ENCODE assay signal across 9 mouse cellular contexts in the genomic region with DNA sequence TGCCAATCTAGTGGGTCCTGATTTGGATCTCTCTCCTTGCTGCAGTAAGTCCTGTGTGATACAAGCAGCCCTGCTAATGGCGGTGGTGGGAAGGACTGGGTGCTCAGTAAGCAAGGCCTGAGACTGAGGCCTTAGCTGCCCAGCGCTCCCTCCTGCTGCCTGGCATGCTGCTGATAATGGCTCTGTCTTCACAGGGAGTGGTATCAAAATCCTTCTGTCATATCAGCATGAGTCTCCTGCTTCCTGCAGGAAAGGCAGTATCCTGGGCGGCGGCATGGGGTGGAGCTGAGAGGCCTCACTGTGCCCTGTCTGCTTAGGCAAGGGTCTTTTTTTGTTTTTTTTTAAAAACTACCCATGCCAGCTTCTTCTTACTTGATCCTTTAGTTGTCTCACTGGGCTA. TPM values are rescaled to one million over a fixed set of nuclear protein-coding genes. Genes with fewer than 3 reads are reported as not detected.
A peak's percentile ranks its signal among the peaks of the same experiment; 100 is the strongest.
DNase-seq lines count a peak whose midpoint lies in the region; ATAC-seq and TF ChIP-seq lines count a peak whose summit lies in the region.
"Had no signal": no experiment of that assay in that cellular context is flagged by ENCODE, and none has a peak within 500 bp of the region (broad histone marks: within the 10 kb centered on the region; RNA-seq: fewer than 3 reads in every experiment).

No protein-coding gene starts in this region.

- TF ChIP-seq CTCF in bone marrow macrophage, adult 2 months (IDR thresholded peaks at IDR 0.05; ENCODE audit: low read depth, low read length) = no peak
- no peak for TF ChIP-seq CTCF in lung, adult 2 months (IDR thresholded peaks at IDR 0.05; ENCODE audit: insufficient read depth, low read length)
- TF ChIP-seq CTCF in thymus, adult 2 months (IDR thresholded peaks at IDR 0.05; ENCODE audit: borderline replicate concordance, control insufficient read depth, extremely low read depth, insufficient read depth, low read length, poor library complexity) = no peak

- no peak overlapping the region for H3K4me3 ChIP-seq in hindbrain, embryonic 13.5 days
- no peak overlapping the region for H3K4me3 ChIP-seq in hindbrain, embryonic 12.5 days
- H3K4me3 ChIP-seq in bone marrow macrophage, adult 2 months (ENCODE audit: insufficient read depth, low read length) = peak overlapping the region; percentile 13; the same call in 1 of the 2 replicates
- H3K4me3 ChIP-seq in lung, adult 2 months (replicated peaks; ENCODE audit: extremely low read depth, low read depth, low read length) = no peak overlapping the region
- no peak overlapping the region for H3K4me3 ChIP-seq in thymus, adult 2 months (ENCODE audit: control insufficient read depth, insufficient read depth, low read length)
- no peak overlapping the region for H3K4me3 ChIP-seq in forebrain, embryonic 15.5 days
- H3K4me3 ChIP-seq: forebrain, embryonic 12.5 days; lung, embryonic 15.5 days had no signal

- no peaks in the 10 kb centered on the region for H3K27me3 ChIP-seq in hindbrain, embryonic 13.5 days
- no peaks in the 10 kb centered on the region for H3K27me3 ChIP-seq in hindbrain, embryonic 12.5 days
- no peaks in the 10 kb centered on the region for H3K27me3 ChIP-seq in thymus, adult 2 months (ENCODE audit: control insufficient read depth, insufficient read depth, low read length)
- H3K27me3 ChIP-seq in forebrain, embryonic 15.5 days = no peaks in the 10 kb centered on the region
- H3K27me3 ChIP-seq: forebrain, embryonic 12.5 days; lung, embryonic 15.5 days had no signal

- no peak overlapping the region for H3K9ac ChIP-seq in hindbrain, embryonic 13.5 days
- H3K9ac ChIP-seq in hindbrain, embryonic 12.5 days = no peak overlapping the region
- H3K9ac ChIP-seq in forebrain, embryonic 15.5 days (replicated peaks) = no peak overlapping the region
- H3K9ac ChIP-seq: forebrain, embryonic 12.5 days; lung, embryonic 15.5 days had no signal

- no peak for ATAC-seq in hindbrain, embryonic 13.5 days (ENCODE audit: low FRiP score)
- no peak for ATAC-seq in hindbrain, embryonic 12.5 days (ENCODE audit: low FRiP score)
- ATAC-seq in granulocyte monocyte progenitor cell, adult 5-6 weeks (replicated peaks; ENCODE audit: poor library complexity, severe bottlenecking) = 0 out of 2 replicates have a peak, but pooled peaks have one; percentile 3
- ATAC-seq in forebrain, embryonic 15.5 days (replicated peaks) = no peak

- 82% methylated on average over 4 of the region's 4 CpGs for WGBS in hindbrain, embryonic 13.5 days
- WGBS in hindbrain, embryonic 12.5 days = 70% methylated on average over 4 of the region's 4 CpGs
- 53% methylated on average over 4 of the region's 4 CpGs for WGBS in lung, adult 2 months
- 91% methylated on average over 4 of the region's 4 CpGs for WGBS in thymus, adult 2 months
- WGBS in forebrain, embryonic 15.5 days = 89% methylated on average over 4 of the region's 4 CpGs

- H3K4me1 ChIP-seq in hindbrain, embryonic 13.5 days (replicated peaks) = peaks cover 66% of the 10 kb centered on the region
- H3K4me1 ChIP-seq in hindbrain, embryonic 12.5 days = peaks cover 47% of the 10 kb centered on the region
- peaks cover 58% of the 10 kb centered on the region for H3K4me1 ChIP-seq in bone marrow macrophage, adult 2 months (ENCODE audit: control insufficient read depth, insufficient read depth, low read length)
- peaks cover 49% of the 10 kb centered on the region for H3K4me1 ChIP-seq in lung, adult 2 months (ENCODE audit: control insufficient read depth, insufficient read depth, low read length)
- H3K4me1 ChIP-seq in thymus, adult 2 months (replicated peaks; ENCODE audit: control insufficient read depth, insufficient read depth, low read length) = no peaks in the 10 kb centered on the region; the same call in 1 of the 2 replicates
- peaks cover 56% of the 10 kb centered on the region for H3K4me1 ChIP-seq in forebrain, embryonic 15.5 days

- peak overlapping the region; percentile 55 for H3K27ac ChIP-seq in hindbrain, embryonic 13.5 days
- H3K27ac ChIP-seq in hindbrain, embryonic 12.5 days = no peak overlapping the region
- H3K27ac ChIP-seq in bone marrow macrophage, adult 2 months (ENCODE audit: insufficient read depth, low read depth, low read length) = peak overlapping the region; percentile 97
- no peak overlapping the region for H3K27ac ChIP-seq in thymus, adult 2 months (ENCODE audit: control insufficient read depth, insufficient read depth, low read length)
- H3K27ac ChIP-seq in forebrain, embryonic 15.5 days (replicated peaks) = no peak overlapping the region
- H3K27ac ChIP-seq: forebrain, embryonic 12.5 days; lung, embryonic 15.5 days had no signal

- TF ChIP-seq POLR2A in bone marrow macrophage, adult 2 months (IDR thresholded peaks at IDR 0.05; ENCODE audit: borderline replicate concordance, low read depth, low read length) = no peak
- peak; percentile 74; the same call in 1 of the 2 replicates for TF ChIP-seq POLR2A in lung, adult 2 months (IDR thresholded peaks at IDR 0.05; ENCODE audit: borderline replicate concordance, extremely low read depth, low read depth, low read length)
- TF ChIP-seq POLR2A in thymus, adult 2 months (IDR thresholded peaks at IDR 0.05; ENCODE audit: control insufficient read depth, extremely low read depth, insufficient read depth, low read length, poor library complexity) = no peak

- H3K9me3 ChIP-seq in hindbrain, embryonic 13.5 days = no peaks in the 10 kb centered on the region
- H3K9me3 ChIP-seq in hindbrain, embryonic 12.5 days (replicated peaks) = no peaks in the 10 kb centered on the region
- no peaks in the 10 kb centered on the region for H3K9me3 ChIP-seq in forebrain, embryonic 15.5 days
- H3K9me3 ChIP-seq: forebrain, embryonic 12.5 days; lung, embryonic 15.5 days had no signal

- DNase-seq in lung, adult 2 months = no peak
- DNase-seq in thymus, adult 2 months = no peak

- H3K36me3 ChIP-seq in hindbrain, embryonic 13.5 days = peaks cover 6% of the 10 kb centered on the region
- 0 out of 2 replicates have a peak, but pooled peaks cover 3% of the 10 kb centered on the region for H3K36me3 ChIP-seq in hindbrain, embryonic 12.5 days
- H3K36me3 ChIP-seq in thymus, adult 2 months (ENCODE audit: control insufficient read depth, insufficient read depth, low read length) = no peaks in the 10 kb centered on the region
- peaks cover 2% of the 10 kb centered on the region; the same call in 1 of the 2 replicates for H3K36me3 ChIP-seq in forebrain, embryonic 15.5 days

- no peak overlapping the region for H3K4me2 ChIP-seq in hindbrain, embryonic 13.5 days
- no peak overlapping the region for H3K4me2 ChIP-seq in hindbrain, embryonic 12.5 days (replicated peaks)
- H3K4me2 ChIP-seq in forebrain, embryonic 15.5 days (replicated peaks) = no peak overlapping the region
- H3K4me2 ChIP-seq: forebrain, embryonic 12.5 days; lung, embryonic 15.5 days had no signal

RNA-seq across cellular contexts. Expression of gene Gnaq, which starts 9.2 kb away (rescaled TPM):
- 78.7 and 79.8 TPM in 2 replicates for polyA plus RNA-seq in hindbrain, embryonic 13.5 days (2015; fragmentation: Nextera tagmentation; extraction: Ambion mirVana)
- polyA plus RNA-seq in hindbrain, embryonic 12.5 days (2016; fragmentation: Nextera tagmentation; extraction: Ambion mirVana) = 49.3 and 54.4 TPM in 2 replicates
- polyA plus RNA-seq in bone marrow macrophage, adult 2 months (2012; ENCODE audit: insufficient read depth, insufficient read length, missing spikeins) = 86.9 and 96.5 TPM in 2 replicates
- 21.2 and 28.6 TPM in 2 replicates for total RNA-seq in granulocyte monocyte progenitor cell, adult 5-6 weeks (2014; fragmentation: Nextera tagmentation)
- 12.3 and 16.3 TPM in 2 replicates for total RNA-seq in granulocyte monocyte progenitor cell, adult 5-6 weeks (2017)
- 23.0 and 34.0 TPM in 2 replicates for polyA plus RNA-seq in lung, adult 2 months (2012; rRNA removed)
- polyA plus RNA-seq in thymus, adult 2 months (2012; rRNA removed) = 7.7 and 8.1 TPM in 2 replicates
- 85.2 and 96.9 TPM in 2 replicates for polyA plus RNA-seq in forebrain, embryonic 15.5 days (2015; fragmentation: Nextera tagmentation; extraction: Ambion mirVana)

Comparison
In these comparisons a context has a peak if more than half of its experiments do, and no peak if none do; other contexts are left out.
1. H3K27ac ChIP-seq: peak in hindbrain, embryonic 13.5 days (single experiment) and bone marrow macrophage, adult 2 months (single experiment); none in hindbrain, embryonic 12.5 days (single experiment), thymus, adult 2 months (single experiment) and forebrain, embryonic 15.5 days (single experiment).